ENCODE assay signal across 8 mouse cellular contexts in genomic region chr9:66713135-66714021, GRCm38 (mm10). TPM values are rescaled to one million over a fixed set of nuclear protein-coding genes. Genes with fewer than 3 reads are reported as not detected.
A peak's percentile ranks its signal among the peaks of the same experiment; 100 is the strongest.
DNase-seq lines count a peak whose midpoint lies in the region; ATAC-seq and TF ChIP-seq lines count a peak whose summit lies in the region.

Car12 (plus strand) TSS chr9:66713686.

- peaks cover 4% of the 10 kb centered on the region for H3K27me3 ChIP-seq in heart, adult 2 months (ENCODE audit: control insufficient read depth, insufficient read depth, low read length)
- H3K27me3 ChIP-seq in intestine, embryonic 15.5 days (replicated peaks), result 0 out of 2 replicates have a peak, but pooled peaks cover 2% of the 10 kb centered on the region
- peaks cover 62% of the 10 kb centered on the region for H3K27me3 ChIP-seq in liver, embryonic 13.5 days

- TF ChIP-seq EP300 in heart, adult 2 months (IDR thresholded peaks at IDR 0.05; ENCODE audit: insufficient read depth, low read depth, low read length), result no peak

- no peaks in the 10 kb centered on the region for H3K36me3 ChIP-seq in heart, adult 2 months (ENCODE audit: control insufficient read depth, insufficient read depth, low read length)
- H3K36me3 ChIP-seq in intestine, embryonic 15.5 days, result no peaks in the 10 kb centered on the region
- H3K36me3 ChIP-seq in liver, embryonic 13.5 days, result no peaks in the 10 kb centered on the region

- H3K9ac ChIP-seq in heart, adult 2 months (ENCODE audit: low read depth, low read length), result 0 out of 2 replicates have a peak within 1 kb of the TSS, but pooled peaks have one; percentile 0
- H3K9ac ChIP-seq in intestine, embryonic 15.5 days, result peak within 1 kb of the TSS; percentile 50
- peak within 1 kb of the TSS; percentile 29; the same call in 1 of the 2 replicates for H3K9ac ChIP-seq in liver, embryonic 13.5 days

- H3K79me2 ChIP-seq in heart, adult 2 months (replicated peaks; ENCODE audit: control insufficient read depth, insufficient read depth, low read length), result no peaks in the 10 kb centered on the region

- no peak for TF ChIP-seq CTCF in heart, adult 2 months (IDR thresholded peaks at IDR 0.05)

- DNase-seq in heart, adult 2 months, result peak; percentile 6 to 34
- DNase-seq in heart, adult 9 months (ENCODE audit: low spot score in 2 of 2), result no peak
- DNase-seq in WW6 (ENCODE audit: low read depth, low spot score), result peak; percentile 40
- peak; percentile 38 for DNase-seq in liver, embryonic 13.5 days
- peak; percentile 80 for DNase-seq in naive thymus-derived CD4-positive, alpha-beta T cell, adult 2 months (ENCODE audit: low read depth)
- no peak for DNase-seq in urinary bladder, postnatal 36 days (ENCODE audit: low spot score in 2 of 2)

- H3K4me2 ChIP-seq in intestine, embryonic 15.5 days (replicated peaks), result peak within 1 kb of the TSS; percentile 95
- peak within 1 kb of the TSS; percentile 71 for H3K4me2 ChIP-seq in liver, embryonic 13.5 days

- no peak within 1 kb of the TSS for H3K27ac ChIP-seq in heart, adult 2 months
- no peak within 1 kb of the TSS for H3K27ac ChIP-seq in intestine, embryonic 15.5 days
- no peak within 1 kb of the TSS for H3K27ac ChIP-seq in liver, embryonic 13.5 days

- no peaks in the 10 kb centered on the region for H3K9me3 ChIP-seq in intestine, embryonic 15.5 days
- no peaks in the 10 kb centered on the region for H3K9me3 ChIP-seq in liver, embryonic 13.5 days (replicated peaks)

- peak within 1 kb of the TSS; percentile 36; the same call in 1 of the 2 replicates for H3K4me3 ChIP-seq in heart, adult 2 months
- peak within 1 kb of the TSS; percentile 43 for H3K4me3 ChIP-seq in intestine, embryonic 15.5 days (replicated peaks)
- H3K4me3 ChIP-seq in liver, embryonic 13.5 days (replicated peaks), result peak within 1 kb of the TSS; percentile 48

- 0 out of 2 replicates have a peak, but pooled peaks have one; percentile 34 for ATAC-seq in erythroblast, adult 5-6 weeks (replicated peaks; ENCODE audit: low FRiP score, poor library complexity, severe bottlenecking)
- peak; percentile 85 for ATAC-seq in intestine, embryonic 15.5 days
- peak; percentile 47; the same call in 1 of the 2 replicates for ATAC-seq in liver, embryonic 13.5 days (ENCODE audit: low read depth)

- no peaks in the 10 kb centered on the region; the same call in 1 of the 2 replicates for H3K4me1 ChIP-seq in heart, adult 2 months (ENCODE audit: control insufficient read depth, insufficient read depth, low read length)
- H3K4me1 ChIP-seq in intestine, embryonic 15.5 days (replicated peaks), result peaks cover 4% of the 10 kb centered on the region
- H3K4me1 ChIP-seq in liver, embryonic 13.5 days (replicated peaks), result peaks cover 11% of the 10 kb centered on the region

- TF ChIP-seq POLR2A in heart, adult 2 months (IDR thresholded peaks at IDR 0.05; ENCODE audit: insufficient read depth, low read depth, low read length), result no peak

- WGBS in heart, adult 2 months, result 8% methylated on average over 29 of the region's 29 CpGs
- WGBS in intestine, embryonic 15.5 days, result 14% methylated on average over 29 of the region's 29 CpGs
- 4% methylated on average over 29 of the region's 29 CpGs for WGBS in liver, embryonic 13.5 days (ENCODE audit: insufficient replicate concordance)

- intact Hi-C loops in heart, adult 2 months (cut with DNase I), result no loop called here

RNA-seq across cellular contexts. Expression of gene Car12, which starts in this region (rescaled TPM):
- not detected for total RNA-seq in heart, adult 2 months (2021)
- not detected in 2 replicates for polyA plus RNA-seq in heart, adult 2 months (2012; rRNA removed)
- 1.5 and 4.6 TPM in 2 replicates for total RNA-seq in erythroblast, adult 5-6 weeks (2015; ENCODE audit: low replicate concordance)
- total RNA-seq in erythroblast, adult 5-6 weeks (2017; ENCODE audit: low replicate concordance), result not detected in 2 replicates
- polyA plus RNA-seq in intestine, embryonic 15.5 days (2015; fragmentation: Nextera tagmentation; extraction: Ambion mirVana), result 4.4 and 5.2 TPM in 2 replicates
- polyA plus RNA-seq in liver, embryonic 13.5 days (2015; fragmentation: Nextera tagmentation; extraction: Ambion mirVana), result 0.17 and 0.53 TPM in 2 replicates

Comparison
In these comparisons a context has a peak if more than half of its experiments do, and no peak if none do; other contexts are left out.
1. Peak in DNase-seq, H3K4me3 ChIP-seq and H3K9ac ChIP-seq in heart, adult 2 months; RNA of the gene not detected or under 1 TPM.
2. Peak in DNase-seq, ATAC-seq, H3K4me3 ChIP-seq, H3K9ac ChIP-seq and H3K4me2 ChIP-seq in liver, embryonic 13.5 days; RNA of the gene not detected or under 1 TPM.
3. DNase-seq: peak in WW6 (single experiment) and naive thymus-derived CD4-positive, alpha-beta T cell, adult 2 months (single experiment); none in heart, adult 9 months (0 of 2) and urinary bladder, postnatal 36 days (0 of 2).
4. H3K9ac ChIP-seq: peak in every context shown above with its lines; median percentile 50 in intestine, embryonic 15.5 days; 29 in liver, embryonic 13.5 days; 0 in heart, adult 2 months.
5. ATAC-seq: peak in every context shown above with its lines; median percentile 85 in intestine, embryonic 15.5 days; 47 in liver, embryonic 13.5 days; 34 in erythroblast, adult 5-6 weeks.
6. Peak in every context shown above with its lines, with median percentiles within 50 percentile points of each other: H3K4me3 ChIP-seq.